Mouse (Mus musculus) liver, adult 2 months (tissue): ENCODE data around the gene Cacnb1.

Experiments
- CTCF ChIP-seq: fragments of 200-500 bp; IDR thresholded peaks from 2 replicates; pipeline ENCODE4 v1.5.1; 2011; ENCODE audit warnings: low read depth, low read length, control low read depth
- POLR2A ChIP-seq: fragments of 200-500 bp; IDR thresholded peaks from 2 replicates; pipeline ENCODE4 v1.6.1; 2011; ENCODE audit warnings: low read length, control low read depth; ENCODE audit not compliant: insufficient read depth; ENCODE audit errors: extremely low read depth

GRCm38 (mm10) chr11:98027785-98028184 lies 5.0 kb upstream of the Cacnb1 start:
- TF ChIP-seq CTCF (no peak), POLR2A (no peak)
